Mouse (Mus musculus) C2C12 (cell line): ENCODE data around the gene Prdm10. TPM values are rescaled to one million over a fixed set of nuclear protein-coding genes. Genes with fewer than 3 reads are reported as not detected.

Experiments
- H3K27me3 ChIP-seq: one replicate; pipeline ENCODE4 v1.6.1; 2011; ENCODE audit not compliant: control insufficient read depth, insufficient read depth, insufficient read length
- H3K36me3 ChIP-seq: one replicate; pipeline ENCODE4 v1.6.1; 2011; ENCODE audit not compliant: control insufficient read depth, insufficient read depth
- H3K4me3 ChIP-seq: one replicate; pipeline ENCODE4 v1.5.1; 2011; ENCODE audit warnings: mild to moderate bottlenecking, control low read depth; ENCODE audit not compliant: poor library complexity, insufficient read depth, severe bottlenecking
- H3K79me2 ChIP-seq: one replicate; pipeline ENCODE4 v1.6.1; 2011; ENCODE audit not compliant: control insufficient read depth, insufficient read depth
- H3K79me3 ChIP-seq: one replicate; pipeline ENCODE4 v1.6.1; 2011; ENCODE audit warnings: low read depth, control low read depth
- H3ac ChIP-seq: one replicate; pipeline ENCODE3; 2011; ENCODE audit warnings: low read depth; ENCODE audit not compliant: control insufficient read depth, insufficient read length
- CEBPB ChIP-seq: IDR thresholded peaks from one replicate; pipeline ENCODE4 v1.6.1; 2011; ENCODE audit warnings: low read depth, mild to moderate bottlenecking, control low read depth, moderate library complexity
- CTCF ChIP-seq: IDR thresholded peaks from one replicate; pipeline ENCODE4 v1.5.1; 2011; ENCODE audit not compliant: control insufficient read depth, insufficient read depth, insufficient read length
- FOSL1 ChIP-seq: IDR thresholded peaks from one replicate; pipeline ENCODE4 v1.8.0; 2011; ENCODE audit warnings: mild to moderate bottlenecking, low read length; ENCODE audit not compliant: poor library complexity, insufficient read depth, severe bottlenecking
- MAX ChIP-seq: IDR thresholded peaks from one replicate; pipeline ENCODE4 v1.6.1; 2011; ENCODE audit warnings: mild to moderate bottlenecking, control low read depth
- MYOD1 ChIP-seq: IDR thresholded peaks from one replicate; pipeline ENCODE4 v1.6.1; 2011; ENCODE audit warnings: low read depth; ENCODE audit not compliant: control insufficient read depth, insufficient read length
- MYOG ChIP-seq: IDR thresholded peaks from one replicate; pipeline ENCODE4 v1.6.1; 2011; ENCODE audit not compliant: control insufficient read depth, insufficient read length; ENCODE audit errors: extremely low read depth
- USF1 ChIP-seq: IDR thresholded peaks from one replicate; pipeline ENCODE4 v1.6.1; 2011; ENCODE audit warnings: low read depth, mild to moderate bottlenecking, control low read depth, moderate library complexity
- polyA plus RNA-seq: library from polyadenylated mRNA; unstranded; fragments of >200 nt; fragmentation: generic; extraction: Trizol; gene quantifications from one replicate; pipeline ENCODE4 v1.2.1, GENCODE M21; 2012; ENCODE audit warnings: missing spikeins

The Prdm10 gene
- polyA plus RNA-seq, 1 experiment = 2.5 TPM

DNA sequence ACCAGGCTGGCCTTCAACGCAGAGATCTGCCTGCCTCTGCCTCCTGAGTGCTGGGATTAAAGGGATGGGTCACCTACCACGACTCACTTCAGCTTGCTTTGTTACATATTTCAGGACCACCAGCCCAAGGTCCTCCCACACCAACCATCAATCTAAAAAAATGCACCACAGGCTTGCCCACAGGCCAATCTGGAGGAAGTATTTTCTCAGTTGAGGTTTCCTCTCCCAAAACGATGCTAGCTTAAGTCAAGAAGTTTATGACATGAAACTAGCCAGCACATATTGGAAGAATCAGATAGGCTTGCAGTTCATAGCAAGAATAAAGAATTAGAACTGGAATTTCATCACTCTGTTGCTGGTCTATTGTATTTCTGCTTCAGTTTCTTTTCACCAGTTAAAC lies 24.0 kb downstream of the Prdm10 start:
- no peak overlapping the region for H3K4me3 ChIP-seq
- H3K27me3 ChIP-seq = no peaks in the 10 kb centered on the region
- no peaks in the 10 kb centered on the region for H3K79me2 ChIP-seq
- TF ChIP-seq MYOD1 (no peak), MYOG (no peak), CTCF (no peak), FOSL1 (no peak), CEBPB (no peak), MAX (no peak), USF1 (no peak)
- no peak overlapping the region for H3ac ChIP-seq
- H3K36me3 ChIP-seq = no peaks in the 10 kb centered on the region
- peaks cover 2% of the 10 kb centered on the region for H3K79me3 ChIP-seq

DNA sequence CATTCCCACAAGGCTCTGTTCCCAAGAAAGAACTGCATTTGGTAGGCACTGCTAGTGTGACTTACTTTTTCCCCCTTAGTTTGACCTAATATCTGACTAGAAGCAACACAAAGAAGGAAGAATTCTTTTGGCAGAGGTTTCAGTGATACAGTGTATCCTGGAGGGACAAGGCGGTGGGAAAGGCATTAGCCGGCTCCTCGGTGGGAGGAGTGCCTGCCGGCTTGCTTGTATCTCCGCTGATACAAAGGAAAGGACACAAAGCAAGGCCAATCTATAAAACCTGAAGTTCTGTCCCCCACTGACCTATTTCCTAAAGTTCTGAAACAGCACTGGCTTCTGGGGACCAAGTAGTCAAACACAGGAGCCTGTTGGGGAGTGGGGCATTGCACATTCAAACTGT lies 24.8 kb downstream of the Prdm10 start:
- H3K27me3 ChIP-seq = no peaks in the 10 kb centered on the region
- TF ChIP-seq USF1 = no peak
- no peak for TF ChIP-seq MYOD1
- no peak for TF ChIP-seq FOSL1
- TF ChIP-seq CEBPB = no peak
- no peak for TF ChIP-seq MAX
- no peak for TF ChIP-seq MYOG
- TF ChIP-seq CTCF = no peak

DNA sequence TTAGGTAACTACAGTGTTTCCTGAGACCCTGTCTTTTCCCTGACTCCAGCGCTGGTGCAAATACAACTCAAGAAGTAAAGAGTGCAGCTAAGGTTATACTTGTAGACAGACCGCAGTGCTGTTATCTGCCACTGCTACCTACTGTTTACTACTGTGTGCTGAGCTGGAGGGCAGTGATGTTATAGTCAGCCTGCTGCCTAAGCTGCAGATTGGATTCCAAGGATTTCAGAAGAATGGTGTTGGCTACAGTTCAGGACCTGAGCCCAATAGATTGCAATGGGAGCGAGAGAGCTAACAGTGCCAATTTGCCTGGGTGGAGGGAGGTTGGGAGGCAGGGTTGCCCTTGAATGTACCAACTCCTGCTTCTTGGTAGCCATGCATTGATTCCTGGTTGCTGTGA lies 25.5 kb downstream of the Prdm10 start:
- Histone ChIP-seq H3K36me3 (no peaks in the 10 kb centered on the region), H3K27me3 (no peaks in the 10 kb centered on the region), H3ac (no peak overlapping the region), H3K79me3 (no peaks in the 10 kb centered on the region), H3K79me2 (no peaks in the 10 kb centered on the region), H3K4me3 (no peak overlapping the region)
- TF ChIP-seq MYOG (no peak), USF1 (no peak), CEBPB (no peak), CTCF (no peak), MYOD1 (no peak), MAX (no peak), FOSL1 (no peak)

More for the DNA sequence above, 24.8 kb downstream of the Prdm10 start:
- Histone ChIP-seq H3ac (no peak overlapping the region), H3K79me3 (peaks cover 2% of the 10 kb centered on the region), H3K4me3 (no peak overlapping the region), H3K36me3 (no peaks in the 10 kb centered on the region), H3K79me2 (no peaks in the 10 kb centered on the region)

DNA sequence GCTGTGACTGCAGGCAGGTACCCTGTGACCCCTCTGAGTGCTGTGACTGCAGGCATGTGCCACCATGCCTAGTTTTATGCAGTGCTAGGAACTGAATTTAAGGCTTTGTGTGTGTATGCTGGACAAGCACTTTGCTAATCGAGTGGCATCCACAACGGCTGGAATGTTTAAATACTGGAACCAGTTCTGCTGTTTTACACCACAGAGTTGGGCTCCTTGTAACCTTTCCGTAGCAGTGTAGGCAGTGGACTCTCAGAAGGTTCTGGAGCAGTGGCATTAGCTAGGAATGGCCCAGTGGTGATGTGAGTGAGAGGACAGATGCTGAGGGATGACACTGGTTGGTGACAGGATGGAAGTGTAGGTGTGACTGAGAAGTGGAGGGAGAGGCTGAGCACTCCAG lies 26.9 kb downstream of the Prdm10 start:
- Histone ChIP-seq H3K79me2 (no peaks in the 10 kb centered on the region), H3K27me3 (no peaks in the 10 kb centered on the region), H3K4me3 (no peak overlapping the region), H3ac (no peak overlapping the region), H3K36me3 (no peaks in the 10 kb centered on the region), H3K79me3 (no peaks in the 10 kb centered on the region)
- TF ChIP-seq MYOD1 = no peak
- no peak for TF ChIP-seq CEBPB
- TF ChIP-seq MYOG = no peak
- TF ChIP-seq USF1 = no peak
- no peak for TF ChIP-seq FOSL1
- no peak for TF ChIP-seq MAX
- TF ChIP-seq CTCF = no peak

DNA sequence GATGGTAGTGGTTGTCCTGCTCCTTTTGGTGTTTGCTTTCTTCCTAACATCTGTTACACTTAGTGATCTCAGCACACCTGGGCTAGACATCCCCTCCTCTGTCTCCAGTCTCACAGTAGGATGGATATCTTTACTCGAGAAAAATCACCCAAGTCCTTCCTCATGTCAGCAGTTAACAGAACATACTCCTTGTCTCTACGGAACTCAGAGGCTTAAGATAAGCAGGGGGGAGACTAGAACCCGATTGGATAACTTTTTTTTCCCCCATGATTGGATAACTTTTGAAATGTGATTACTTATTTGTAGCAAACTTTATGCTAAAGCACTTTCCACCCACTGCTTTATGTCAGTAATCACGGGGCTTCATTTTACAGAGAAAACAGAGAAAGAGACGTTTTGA lies 28.7 kb downstream of the Prdm10 start:
- no peaks in the 10 kb centered on the region for H3K79me2 ChIP-seq
- TF ChIP-seq MAX = no peak
- no peak for TF ChIP-seq USF1
- no peak overlapping the region for H3K4me3 ChIP-seq
- no peak overlapping the region for H3ac ChIP-seq
- no peaks in the 10 kb centered on the region for H3K27me3 ChIP-seq
- no peaks in the 10 kb centered on the region for H3K36me3 ChIP-seq
- no peaks in the 10 kb centered on the region for H3K79me3 ChIP-seq

DNA sequence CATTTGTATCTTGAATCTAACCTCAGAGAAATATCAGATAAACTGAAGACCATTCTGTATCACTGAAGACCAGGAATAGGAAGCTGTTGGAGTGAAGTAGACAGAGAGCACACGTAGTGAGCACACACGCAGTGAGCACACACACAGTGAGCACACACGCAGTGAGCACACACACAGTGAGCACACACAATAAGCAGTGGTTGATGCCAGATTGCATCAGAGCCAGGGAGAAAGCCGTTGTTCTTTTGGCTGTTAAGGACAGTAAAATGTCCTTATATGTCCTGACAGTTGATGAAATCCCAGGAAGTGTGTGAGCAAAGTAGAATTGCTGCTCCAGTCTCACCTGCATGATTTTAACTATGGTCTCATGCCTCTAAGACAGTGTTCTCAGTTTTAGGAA lies 30.3 kb downstream of the Prdm10 start:
- Histone ChIP-seq H3K36me3 (no peaks in the 10 kb centered on the region), H3K27me3 (no peaks in the 10 kb centered on the region), H3K79me2 (no peaks in the 10 kb centered on the region), H3ac (no peak overlapping the region), H3K4me3 (no peak overlapping the region), H3K79me3 (no peaks in the 10 kb centered on the region)
- TF ChIP-seq MYOG = no peak
- no peak for TF ChIP-seq CEBPB
- TF ChIP-seq MAX = no peak
- TF ChIP-seq CTCF = no peak
- TF ChIP-seq FOSL1 = no peak
- no peak for TF ChIP-seq MYOD1
- TF ChIP-seq USF1 = no peak

DNA sequence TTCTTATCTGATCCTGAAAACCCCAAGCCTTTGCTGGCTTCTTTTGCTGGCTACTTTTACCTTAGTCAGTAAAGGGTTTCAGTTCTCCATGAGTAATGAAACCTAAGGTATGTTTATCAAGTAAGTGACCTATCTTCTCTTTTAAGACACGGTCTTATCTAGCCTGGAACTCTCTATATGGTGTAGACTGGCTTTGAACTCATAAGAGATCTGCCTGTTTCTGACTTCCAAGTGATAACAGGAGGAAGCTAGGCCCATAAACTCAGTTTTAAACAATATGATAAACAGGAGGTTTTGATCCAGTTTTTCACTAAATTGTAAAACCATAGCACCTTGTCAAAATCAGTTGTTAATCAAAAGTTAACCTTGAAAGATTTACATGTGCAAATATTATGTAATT lies 33.5 kb downstream of the Prdm10 start:
- Histone ChIP-seq H3K79me3 (no peaks in the 10 kb centered on the region), H3K4me3 (no peak overlapping the region), H3K79me2 (no peaks in the 10 kb centered on the region), H3K27me3 (no peaks in the 10 kb centered on the region), H3K36me3 (no peaks in the 10 kb centered on the region), H3ac (no peak overlapping the region)
- TF ChIP-seq MAX = no peak
- no peak for TF ChIP-seq CEBPB
- no peak for TF ChIP-seq USF1
- TF ChIP-seq FOSL1 = no peak
- no peak for TF ChIP-seq MYOD1
- no peak for TF ChIP-seq MYOG
- no peak for TF ChIP-seq CTCF
